Mouse (Mus musculus) limb, embryonic 11.5 days (tissue): ENCODE results near the gene Cfdp1. TPM values are rescaled to one million over a fixed set of nuclear protein-coding genes. Genes with fewer than 3 reads are reported as not detected.
"Not testable (repeated sequence)": the region's sequence is repeated elsewhere in the genome, so short reads cannot be mapped to it uniquely, and the experiment has no call there.

Experiments used
- ATAC-seq: fragments of 200-750 bp; cut with Nextera tagmentation; 2 replicates; pipeline ENCODE4 v1.8.0; 2017; ENCODE audit warnings: low read depth; ENCODE audit not compliant: insufficient number of reproducible peaks, low FRiP score, low TSS enrichment
- DNase-seq: peaks from one replicate; pipeline ENCODE4 v3.0.0-alpha.2; 2015; ENCODE audit warnings: low spot score
- H3K27ac ChIP-seq: fragments of 300-500 bp; sonication (generic); replicated peaks from 2 replicates; pipeline ENCODE4 v1.5.1; 2014; ENCODE audit warnings: low read depth, mild to moderate bottlenecking, low read length
- H3K27me3 ChIP-seq: fragments of 300-500 bp; sonication (generic); 2 replicates; pipeline ENCODE4 v1.6.1; 2014; ENCODE audit warnings: mild to moderate bottlenecking, low read length, mixed read lengths; ENCODE audit not compliant: control insufficient read depth, insufficient read depth
- H3K36me3 ChIP-seq: fragments of 300-500 bp; sonication (generic); 2 replicates; pipeline ENCODE4 v1.6.1; 2014; ENCODE audit warnings: mild to moderate bottlenecking, low read length, moderate library complexity, mixed read lengths; ENCODE audit not compliant: control insufficient read depth, insufficient read depth
- H3K4me1 ChIP-seq: fragments of 300-500 bp; sonication (generic); 2 replicates; pipeline ENCODE4 v1.6.1; 2014; ENCODE audit warnings: low read length, mixed read lengths; ENCODE audit not compliant: control insufficient read depth, insufficient read depth
- H3K4me2 ChIP-seq: fragments of 300-500 bp; sonication (generic); 2 replicates; pipeline ENCODE4 v1.6.1; 2014; ENCODE audit warnings: low read depth, mild to moderate bottlenecking, moderate library complexity; ENCODE audit not compliant: severe bottlenecking
- H3K4me3 ChIP-seq: fragments of 300-500 bp; sonication (generic); 2 replicates; pipeline ENCODE4 v1.5.1; 2014; ENCODE audit warnings: low read depth, low read length
- H3K9ac ChIP-seq: fragments of 300-500 bp; sonication (generic); 2 replicates; pipeline ENCODE4 v1.6.1; 2014; ENCODE audit warnings: mild to moderate bottlenecking, low read length
- H3K9me3 ChIP-seq: fragments of 300-500 bp; sonication (generic); 2 replicates; pipeline ENCODE4 v1.6.1; 2016; ENCODE audit warnings: low read length; ENCODE audit not compliant: control insufficient read depth
- WGBS: fragments of 180-500 bp; shearing (Covaris S2); extraction: QIAGEN DNeasy Blood & Tissue Kit; methylation state at CpG from one replicate; pipeline ENCODE4 v1.1.7; 2014; 5-methylcytosine and 5-hydroxymethylcytosine counted together
- polyA plus RNA-seq: library from polyadenylated mRNA; unstranded; fragments of >200 nt; fragmentation: Nextera tagmentation; extraction: Ambion mirVana; gene quantifications from 2 replicates; pipeline ENCODE4 v1.2.1, GENCODE M21; 2014

Cfdp1 gene
- polyA plus RNA-seq, 1 experiment from 2014 or later = 268 TPM

DNA sequence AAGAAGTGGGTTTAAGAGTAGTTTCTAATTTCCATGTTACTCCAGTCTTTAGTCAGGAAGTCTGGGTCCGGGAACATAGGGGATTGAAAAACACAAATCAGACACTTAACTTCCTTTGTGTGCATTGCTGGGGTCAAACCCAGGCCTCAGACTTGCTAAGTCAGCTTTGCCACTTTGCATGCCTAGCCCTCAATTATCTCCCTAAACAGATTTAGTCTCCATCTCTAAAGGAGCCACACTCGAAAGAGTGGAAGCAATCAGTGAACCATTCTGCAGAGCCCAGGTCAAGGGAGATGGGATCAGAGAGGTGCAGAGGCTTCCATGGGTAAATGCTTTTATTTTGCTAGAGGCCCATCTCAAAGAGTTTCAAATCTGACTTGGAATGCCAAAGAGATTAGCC lies 14.6 kb upstream of the Cfdp1 start:
- WGBS = 74% methylated on average over 2 of the region's 2 CpGs

DNA sequence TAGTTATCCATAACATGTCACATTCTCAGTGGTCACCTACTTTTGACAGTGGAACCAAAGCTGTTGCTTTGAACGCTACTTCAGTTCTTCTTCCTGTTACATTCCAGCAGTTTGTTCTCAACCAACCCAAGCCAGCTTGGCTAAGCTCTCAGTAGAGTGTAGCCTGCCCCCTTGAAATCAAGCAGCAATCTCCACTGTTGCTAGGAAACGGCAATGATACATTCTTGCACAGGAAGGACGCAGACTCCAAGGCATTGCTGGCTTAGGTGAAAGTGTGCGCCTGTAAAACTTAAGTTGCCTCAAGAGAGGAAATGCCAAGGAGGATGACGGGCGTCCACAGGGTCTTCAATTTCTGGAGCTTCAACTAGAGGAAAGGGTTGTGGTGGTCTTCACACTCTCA lies 11.8 kb upstream of the Cfdp1 start:
- H3K9me3 ChIP-seq = no peaks in the 10 kb centered on the region
- H3K9ac ChIP-seq = no peak overlapping the region
- no peaks in the 10 kb centered on the region for H3K36me3 ChIP-seq
- no peaks in the 10 kb centered on the region for H3K4me1 ChIP-seq
- no peak overlapping the region for H3K4me3 ChIP-seq
- H3K27ac ChIP-seq = no peak overlapping the region
- H3K27me3 ChIP-seq = no peaks in the 10 kb centered on the region
- ATAC-seq (no peak), DNase-seq (no peak)
- no peak overlapping the region for H3K4me2 ChIP-seq
- 86% methylated on average over 6 of the region's 6 CpGs for WGBS

More for the DNA sequence above, 14.6 kb upstream of the Cfdp1 start:
- no peak overlapping the region for H3K27ac ChIP-seq
- no peaks in the 10 kb centered on the region for H3K36me3 ChIP-seq
- H3K4me2 ChIP-seq = no peak overlapping the region
- H3K4me1 ChIP-seq = no peaks in the 10 kb centered on the region
- H3K9ac ChIP-seq = no peak overlapping the region
- ATAC-seq = no peak
- H3K4me3 ChIP-seq = no peak overlapping the region
- no peaks in the 10 kb centered on the region for H3K27me3 ChIP-seq
- H3K9me3 ChIP-seq = no peaks in the 10 kb centered on the region
- no peak for DNase-seq

DNA sequence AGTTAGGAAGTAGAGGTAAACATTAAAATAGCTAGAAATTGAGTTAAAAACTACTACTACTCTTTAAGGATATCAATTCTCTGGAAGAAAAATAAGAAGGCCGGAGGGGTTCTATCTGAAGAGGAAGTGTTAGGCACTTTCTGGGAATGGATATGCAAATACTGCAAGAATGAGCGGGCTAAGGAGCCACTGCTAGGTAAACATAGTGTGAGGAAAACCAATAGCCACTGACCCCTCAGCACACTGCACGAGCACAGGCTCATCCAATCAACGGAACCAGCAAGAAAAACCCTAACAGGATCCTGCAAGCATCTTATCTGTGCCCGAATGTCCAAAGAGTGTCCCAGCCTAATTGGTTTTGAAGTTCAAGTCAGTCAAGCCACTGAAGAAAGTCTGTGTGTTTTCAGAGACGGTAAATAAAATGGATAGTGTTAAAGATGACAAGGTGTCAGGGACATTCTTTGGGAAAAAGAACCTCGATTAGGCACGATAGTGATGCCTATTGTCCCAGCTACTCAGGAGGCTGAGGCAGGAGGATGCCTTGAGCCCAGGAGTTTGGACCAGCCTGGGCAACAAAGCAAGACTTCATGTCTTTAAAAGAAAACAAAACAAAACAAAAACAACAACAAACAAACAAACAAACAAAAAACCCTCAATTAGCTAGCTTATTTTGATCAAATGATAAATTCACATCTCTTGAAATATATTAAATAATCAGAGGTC lies 11.2 kb upstream of the Cfdp1 start:
- Histone ChIP-seq H3K9me3 (no peaks in the 10 kb centered on the region), H3K4me3 (no peak overlapping the region), H3K36me3 (no peaks in the 10 kb centered on the region), H3K27ac (no peak overlapping the region), H3K4me1 (no peaks in the 10 kb centered on the region), H3K4me2 (no peak overlapping the region), H3K27me3 (no peaks in the 10 kb centered on the region), H3K9ac (no peak overlapping the region)
- ATAC-seq (no peak), DNase-seq (no peak)
- WGBS = 95% methylated on average over 8 of the region's 8 CpGs

GRCm38 (mm10) chr8:111864648-111865047 lies 10.6 kb upstream of the Cfdp1 start:
- Histone ChIP-seq H3K4me1 (no peaks in the 10 kb centered on the region), H3K27ac (no peak overlapping the region), H3K27me3 (no peaks in the 10 kb centered on the region), H3K4me2 (no peak overlapping the region), H3K9ac (no peak overlapping the region), H3K9me3 (no peaks in the 10 kb centered on the region), H3K4me3 (no peak overlapping the region), H3K36me3 (no peaks in the 10 kb centered on the region)
- no peak for DNase-seq
- ATAC-seq = no peak
- WGBS = 90% methylated on average over 8 of the region's 8 CpGs

DNA sequence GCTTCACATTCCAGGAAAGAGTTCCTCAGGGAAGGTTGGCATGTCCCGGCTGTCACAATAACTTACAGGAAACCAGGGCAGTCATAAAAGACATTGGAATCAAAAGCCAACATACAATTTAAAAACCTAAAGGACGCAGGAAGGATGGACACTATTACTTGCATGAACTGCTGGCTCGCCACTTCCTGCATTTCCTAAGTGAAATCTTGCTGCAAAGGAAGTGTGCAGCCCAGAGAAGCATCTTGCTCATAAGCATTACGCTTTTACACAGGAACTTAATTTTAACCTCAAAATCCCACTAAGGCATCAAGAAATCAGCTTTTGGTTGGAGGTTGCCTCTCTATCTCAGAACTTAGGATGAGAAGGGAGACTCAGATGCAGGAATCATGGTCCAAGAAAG lies 9.2 kb upstream of the Cfdp1 start:
- no peak overlapping the region for H3K9ac ChIP-seq
- no peaks in the 10 kb centered on the region for H3K27me3 ChIP-seq
- H3K4me2 ChIP-seq = no peak overlapping the region
- no peak for ATAC-seq
- H3K4me3 ChIP-seq = no peak overlapping the region
- H3K9me3 ChIP-seq = no peaks in the 10 kb centered on the region
- H3K27ac ChIP-seq = no peak overlapping the region
- no peaks in the 10 kb centered on the region for H3K4me1 ChIP-seq
- 88% methylated on average over 4 of the region's 4 CpGs for WGBS
- H3K36me3 ChIP-seq = no peaks in the 10 kb centered on the region
- DNase-seq = no peak

- Histone ChIP-seq H3K4me3 (no peak overlapping the region), H3K9me3 (no peaks in the 10 kb centered on the region), H3K4me1 (no peaks in the 10 kb centered on the region), H3K9ac (no peak overlapping the region), H3K4me2 (no peak overlapping the region), H3K27me3 (no peaks in the 10 kb centered on the region), H3K36me3 (no peaks in the 10 kb centered on the region), H3K27ac (no peak overlapping the region)
- DNase-seq (no peak), ATAC-seq (no peak)
- 91% methylated on average over 12 of the region's 12 CpGs for WGBS
These were observed 1.9 kb upstream of the Cfdp1 start for GRCm38 (mm10) chr8:111855977-111856376.

- not testable (repeated sequence) for H3K36me3 ChIP-seq, ATAC-seq, H3K4me1 ChIP-seq, DNase-seq, H3K9me3 ChIP-seq, H3K27me3 ChIP-seq, H3K27ac ChIP-seq
- peak overlapping the region; percentile 79; the same call in 1 of the 2 replicates for H3K9ac ChIP-seq
- H3K4me3 ChIP-seq = peak overlapping the region; percentile 96
- WGBS = 63% methylated on average over 12 of the region's 12 CpGs
- peak overlapping the region; percentile 79 for H3K4me2 ChIP-seq
These were observed 872 bp downstream of the Cfdp1 start for GRCm38 (mm10) chr8:111853219-111853618.

- DNase-seq = no peak
- ATAC-seq = no peak
- Histone ChIP-seq H3K4me1 (no peaks in the 10 kb centered on the region), H3K9ac (no peak overlapping the region), H3K4me3 (no peak overlapping the region), H3K4me2 (no peak overlapping the region), H3K27ac (no peak overlapping the region), H3K36me3 (peaks cover 1% of the 10 kb centered on the region), H3K27me3 (no peaks in the 10 kb centered on the region), H3K9me3 (no peaks in the 10 kb centered on the region)
- WGBS = 95% methylated on average over 6 of the region's 6 CpGs
These were observed 7.3 kb downstream of the Cfdp1 start for GRCm38 (mm10) chr8:111846746-111847145.

DNA sequence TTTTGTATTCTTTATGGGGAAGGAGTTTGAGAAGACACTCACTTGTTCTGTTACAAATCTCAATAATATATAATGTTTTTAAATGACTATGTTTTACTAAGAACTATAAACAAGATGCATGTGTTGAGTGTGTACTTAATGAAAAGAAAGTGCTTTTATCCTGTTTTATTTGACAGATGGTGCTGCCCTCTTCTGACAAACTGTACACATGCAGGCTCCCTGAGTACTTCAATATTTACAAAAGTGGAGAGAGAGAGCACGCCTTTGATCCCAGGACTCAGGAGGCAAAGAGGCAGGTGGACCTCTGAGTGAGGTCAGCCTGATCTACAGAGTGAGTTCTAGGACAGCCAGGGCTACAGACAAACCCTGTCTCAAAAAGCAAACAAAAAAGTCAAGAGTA lies 18.6 kb downstream of the Cfdp1 start:
- ATAC-seq = no peak
- no peak for DNase-seq
- H3K4me2 ChIP-seq = no peak overlapping the region
- H3K27ac ChIP-seq = no peak overlapping the region
- H3K4me1 ChIP-seq = no peaks in the 10 kb centered on the region
- H3K4me3 ChIP-seq = no peak overlapping the region
- H3K9ac ChIP-seq = no peak overlapping the region
- H3K36me3 ChIP-seq = peaks cover 6% of the 10 kb centered on the region; the same call in 1 of the 2 replicates
- H3K9me3 ChIP-seq = no peaks in the 10 kb centered on the region
- WGBS = 72% methylated on average over 1 of the region's 1 CpGs
- no peaks in the 10 kb centered on the region for H3K27me3 ChIP-seq
